In genomic region chr15:101187907-101188306, GRCm38 (mm10) we compare ENCODE assay signal across 14 mouse cellular contexts. TPM values are rescaled to one million over a fixed set of nuclear protein-coding genes. Genes with fewer than 3 reads are reported as not detected.
DNase-seq lines count a peak whose midpoint lies in the region; ATAC-seq and TF ChIP-seq lines count a peak whose summit lies in the region.
"Had no signal": no experiment of that assay in that cellular context is flagged by ENCODE, and none has a peak within 500 bp of the region (broad histone marks: within the 10 kb centered on the region; RNA-seq: fewer than 3 reads in every experiment).

No protein-coding gene starts in this region.

- TF ChIP-seq EP300 in lung, postnatal 0 days (IDR thresholded peaks at IDR 0.05) = no peak

- 0 out of 2 replicates have a peak, but pooled peaks have one; percentile 22 for ATAC-seq in intestine, embryonic 15.5 days
- no peak for ATAC-seq in intestine, embryonic 16.5 days
- no peak for ATAC-seq in lung, postnatal 0 days
- ATAC-seq in megakaryocyte-erythroid progenitor cell, adult 5-6 weeks (replicated peaks; ENCODE audit: low FRiP score, low TSS enrichment, poor library complexity, severe bottlenecking) = no peak
- ATAC-seq: hindbrain, embryonic 16.5 days had no signal

- H3K9me3 ChIP-seq in intestine, embryonic 15.5 days = no peaks in the 10 kb centered on the region
- H3K9me3 ChIP-seq in intestine, embryonic 16.5 days (ENCODE audit: control insufficient read depth, low read length) = no peaks in the 10 kb centered on the region
- H3K9me3 ChIP-seq in lung, postnatal 0 days (ENCODE audit: low read length) = no peaks in the 10 kb centered on the region
- H3K9me3 ChIP-seq: liver, embryonic 15.5 days; megakaryocyte, embryonic 14.5 days had no signal

- H3K9ac ChIP-seq in intestine, embryonic 15.5 days = no peak overlapping the region
- no peak overlapping the region for H3K9ac ChIP-seq in intestine, embryonic 16.5 days (ENCODE audit: low read depth, low read length)
- H3K9ac ChIP-seq in lung, postnatal 0 days (replicated peaks; ENCODE audit: low read depth) = no peak overlapping the region
- H3K9ac ChIP-seq: liver, embryonic 15.5 days had no signal

- 0 out of 2 replicates have a peak overlapping the region, but pooled peaks have one; percentile 6 for H3K27ac ChIP-seq in intestine, embryonic 15.5 days
- H3K27ac ChIP-seq in intestine, embryonic 16.5 days (ENCODE audit: low read length) = no peak overlapping the region
- no peak overlapping the region for H3K27ac ChIP-seq in lung, postnatal 0 days (ENCODE audit: low read length)
- H3K27ac ChIP-seq in bone marrow macrophage, adult 2 months (ENCODE audit: insufficient read depth, low read depth, low read length) = no peak overlapping the region
- no peak overlapping the region for H3K27ac ChIP-seq in small intestine, adult 2 months (ENCODE audit: insufficient read depth, low read depth, low read length)
- H3K27ac ChIP-seq: liver, embryonic 15.5 days had no signal

- peaks cover 34% of the 10 kb centered on the region for H3K4me1 ChIP-seq in intestine, embryonic 15.5 days (replicated peaks)
- peaks cover 42% of the 10 kb centered on the region for H3K4me1 ChIP-seq in intestine, embryonic 16.5 days (ENCODE audit: control insufficient read depth, insufficient read depth, low read length)
- H3K4me1 ChIP-seq in lung, postnatal 0 days (ENCODE audit: insufficient read depth, low read depth, low read length) = peaks cover 27% of the 10 kb centered on the region; the same call in 1 of the 2 replicates
- peaks cover 63% of the 10 kb centered on the region for H3K4me1 ChIP-seq in bone marrow macrophage, adult 2 months (ENCODE audit: control insufficient read depth, insufficient read depth, low read length)
- H3K4me1 ChIP-seq in small intestine, adult 2 months (ENCODE audit: control insufficient read depth, insufficient read depth, insufficient read length, low read length) = peaks cover 20% of the 10 kb centered on the region

- H3K4me2 ChIP-seq in intestine, embryonic 15.5 days (replicated peaks) = no peak overlapping the region
- no peak overlapping the region for H3K4me2 ChIP-seq in intestine, embryonic 16.5 days (ENCODE audit: low read depth, low read length)
- no peak overlapping the region for H3K4me2 ChIP-seq in lung, postnatal 0 days (replicated peaks; ENCODE audit: low read depth, low read length)
- H3K4me2 ChIP-seq: liver, embryonic 15.5 days had no signal

- no peak for DNase-seq in lung, postnatal 0 days (ENCODE audit: low spot score)
- DNase-seq in lung, adult 18-20 months = no peak
- DNase-seq in adrenal gland, adult 8-10 months = no peak
- DNase-seq: cerebellum, adult 18-20 months; layer of hippocampus, adult 9-11 months had no signal

- peak; percentile 52 for TF ChIP-seq CTCF in lung, postnatal 0 days (IDR thresholded peaks at IDR 0.05)
- TF ChIP-seq CTCF in bone marrow macrophage, adult 2 months (IDR thresholded peaks at IDR 0.05; ENCODE audit: low read depth, low read length) = no peak; the same call in 1 of the 2 replicates
- peak; percentile 37; the same call in 1 of the 2 replicates for TF ChIP-seq CTCF in small intestine, adult 2 months (IDR thresholded peaks at IDR 0.05; ENCODE audit: extremely low read depth, insufficient read length, insufficient replicate concordance, low read depth, low read length)

- TF ChIP-seq POLR2A in bone marrow macrophage, adult 2 months (IDR thresholded peaks at IDR 0.05; ENCODE audit: borderline replicate concordance, low read depth, low read length) = no peak
- TF ChIP-seq POLR2A in small intestine, adult 2 months (IDR thresholded peaks at IDR 0.05; ENCODE audit: low read depth, low read length) = no peak

- H3K36me3 ChIP-seq in intestine, embryonic 15.5 days = peaks cover 4% of the 10 kb centered on the region; the same call in 1 of the 2 replicates
- H3K36me3 ChIP-seq in intestine, embryonic 16.5 days (ENCODE audit: control insufficient read depth, insufficient read depth, low read length) = peaks cover 4% of the 10 kb centered on the region; the same call in 1 of the 2 replicates
- no peaks in the 10 kb centered on the region for H3K36me3 ChIP-seq in lung, postnatal 0 days (ENCODE audit: insufficient read depth, low read length)
- H3K36me3 ChIP-seq in small intestine, adult 2 months (ENCODE audit: control insufficient read depth, insufficient read depth, low read length) = peaks cover 11% of the 10 kb centered on the region
- H3K36me3 ChIP-seq: liver, embryonic 15.5 days had no signal

- H3K4me3 ChIP-seq in intestine, embryonic 15.5 days (replicated peaks) = no peak overlapping the region
- H3K4me3 ChIP-seq in intestine, embryonic 16.5 days (ENCODE audit: low read length) = no peak overlapping the region
- no peak overlapping the region for H3K4me3 ChIP-seq in lung, postnatal 0 days (ENCODE audit: low read depth, low read length)
- H3K4me3 ChIP-seq in bone marrow macrophage, adult 2 months (ENCODE audit: insufficient read depth, low read length) = 0 out of 2 replicates have a peak overlapping the region, but pooled peaks have one; percentile 7
- no peak overlapping the region for H3K4me3 ChIP-seq in small intestine, adult 2 months (ENCODE audit: low read depth, low read length)
- H3K4me3 ChIP-seq: liver, embryonic 15.5 days; megakaryocyte, embryonic 14.5 days; myocyte had no signal

- 58% methylated on average over 5 of the region's 5 CpGs for WGBS in intestine, embryonic 15.5 days
- WGBS in intestine, embryonic 16.5 days = 59% methylated on average over 5 of the region's 5 CpGs
- 59% methylated on average over 5 of the region's 5 CpGs for WGBS in lung, postnatal 0 days
- WGBS in small intestine, adult 2 months = 41% methylated on average over 5 of the region's 5 CpGs

- no peaks in the 10 kb centered on the region for H3K27me3 ChIP-seq in intestine, embryonic 15.5 days (replicated peaks)
- no peaks in the 10 kb centered on the region for H3K27me3 ChIP-seq in intestine, embryonic 16.5 days (replicated peaks; ENCODE audit: control insufficient read depth, insufficient read depth, low read length)
- H3K27me3 ChIP-seq in lung, postnatal 0 days (replicated peaks; ENCODE audit: insufficient read depth, low read length) = no peaks in the 10 kb centered on the region
- no peaks in the 10 kb centered on the region for H3K27me3 ChIP-seq in small intestine, adult 2 months (ENCODE audit: control insufficient read depth, insufficient read depth, low read length)
- H3K27me3 ChIP-seq: liver, embryonic 15.5 days; megakaryocyte, embryonic 14.5 days had no signal

RNA-seq across cellular contexts. Expression of gene Acvr1b, which starts 14.0 kb away (rescaled TPM):
- polyA plus RNA-seq in intestine, embryonic 15.5 days (2015; fragmentation: Nextera tagmentation; extraction: Ambion mirVana) = 9.1 and 9.3 TPM in 2 replicates
- polyA plus RNA-seq in intestine, embryonic 16.5 days (2015; fragmentation: Nextera tagmentation; extraction: Ambion mirVana) = 10.4 and 11.0 TPM in 2 replicates
- 6.6 and 7.4 TPM in 2 replicates for polyA plus RNA-seq in lung, postnatal 0 days (2015; fragmentation: Nextera tagmentation; extraction: Ambion mirVana)
- polyA plus RNA-seq in bone marrow macrophage, adult 2 months (2012; ENCODE audit: insufficient read depth, insufficient read length, missing spikeins) = 20.2 and 22.3 TPM in 2 replicates
- 21.5 and 46.0 TPM in 2 replicates for polyA plus RNA-seq in small intestine, adult 2 months (2012; rRNA removed)
- 10 to 100 TPM in 3 of 4 experiments, 1 to 10 TPM in 1; 8.6 to 15.4 (median 12.1) TPM for total RNA-seq in adrenal gland, adult 8-10 months (2022)
- total RNA-seq in megakaryocyte-erythroid progenitor cell, adult 5-6 weeks (2014; fragmentation: Nextera tagmentation) = 1.4 and 2.8 TPM in 2 replicates
- 1.0 and 2.7 TPM in 2 replicates for total RNA-seq in megakaryocyte-erythroid progenitor cell, adult 5-6 weeks (2017)

RNA-seq across cellular contexts. Expression of gene Grasp, which starts 36.1 kb away (rescaled TPM):
- polyA plus RNA-seq in intestine, embryonic 15.5 days (2015; fragmentation: Nextera tagmentation; extraction: Ambion mirVana) = 3.9 and 4.8 TPM in 2 replicates
- polyA plus RNA-seq in intestine, embryonic 16.5 days (2015; fragmentation: Nextera tagmentation; extraction: Ambion mirVana) = 2.3 and 2.8 TPM in 2 replicates
- 8.2 and 8.6 TPM in 2 replicates for polyA plus RNA-seq in lung, postnatal 0 days (2015; fragmentation: Nextera tagmentation; extraction: Ambion mirVana)
- 0.40 TPM in 1 of 2 replicates, not detected in the other for polyA plus RNA-seq in bone marrow macrophage, adult 2 months (2012; ENCODE audit: insufficient read depth, insufficient read length, missing spikeins)
- polyA plus RNA-seq in small intestine, adult 2 months (2012; rRNA removed) = 7.3 and 8.5 TPM in 2 replicates
- total RNA-seq in adrenal gland, adult 8-10 months (2022) = 10 to 100 TPM in 3 of 4 experiments, 1 to 10 TPM in 1; 8.8 to 19.6 (median 17.1) TPM
- total RNA-seq in megakaryocyte-erythroid progenitor cell, adult 5-6 weeks (2014; fragmentation: Nextera tagmentation) = 0.17 TPM in 1 of 2 replicates, not detected in the other
- 0.27 TPM in 1 of 2 replicates, not detected in the other for total RNA-seq in megakaryocyte-erythroid progenitor cell, adult 5-6 weeks (2017)

RNA-seq across cellular contexts. Expression of gene Acvrl1, which starts 59.6 kb away (rescaled TPM):
- 27.3 and 27.6 TPM in 2 replicates for polyA plus RNA-seq in intestine, embryonic 15.5 days (2015; fragmentation: Nextera tagmentation; extraction: Ambion mirVana)
- 31.2 and 31.9 TPM in 2 replicates for polyA plus RNA-seq in intestine, embryonic 16.5 days (2015; fragmentation: Nextera tagmentation; extraction: Ambion mirVana)
- 159 and 168 TPM in 2 replicates for polyA plus RNA-seq in lung, postnatal 0 days (2015; fragmentation: Nextera tagmentation; extraction: Ambion mirVana)
- polyA plus RNA-seq in bone marrow macrophage, adult 2 months (2012; ENCODE audit: insufficient read depth, insufficient read length, missing spikeins) = 26.6 and 29.8 TPM in 2 replicates
- polyA plus RNA-seq in small intestine, adult 2 months (2012; rRNA removed) = 19.6 and 35.5 TPM in 2 replicates
- total RNA-seq in adrenal gland, adult 8-10 months (2022) = 10 to 100 TPM; 14.5 to 24.7 (median 21.5) TPM
- total RNA-seq in megakaryocyte-erythroid progenitor cell, adult 5-6 weeks (2014; fragmentation: Nextera tagmentation) = not detected in 2 replicates
- total RNA-seq in megakaryocyte-erythroid progenitor cell, adult 5-6 weeks (2017) = 3.3 TPM in 1 of 2 replicates, not detected in the other
